Mouse (Mus musculus) neural tube, embryonic 10.5 days (tissue): ENCODE data around the gene Shbg.

Source experiments
- DNase-seq: peaks from one replicate; pipeline ENCODE4 v3.0.0-alpha.2; 2017; ENCODE audit warnings: low spot score; ENCODE audit errors: extremely low spot score

The Shbg gene

DNA sequence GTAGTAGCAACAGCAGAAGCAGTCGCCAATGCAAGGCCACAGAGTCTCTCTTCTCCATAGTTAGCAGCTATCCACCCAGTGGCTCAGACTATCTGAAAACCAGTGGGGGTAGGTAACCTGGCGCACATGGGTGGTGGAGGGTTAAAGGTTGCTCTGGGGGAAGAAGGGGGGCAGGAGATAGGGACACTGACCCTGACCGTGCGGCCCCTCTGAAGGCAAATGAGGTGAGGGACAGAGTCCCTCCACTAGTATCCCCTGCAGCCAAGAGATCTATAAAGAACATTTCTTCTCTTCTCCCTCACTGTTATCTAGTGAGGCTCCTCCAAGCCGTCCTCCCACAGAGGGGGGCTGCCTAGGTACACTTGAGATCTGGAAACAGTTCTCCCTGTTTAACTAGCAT lies at the start of gene Shbg:
Gene Shbg (minus strand): TSS at position 101 of the 400 bp plus-strand sequence.
- no peak for DNase-seq

DNA sequence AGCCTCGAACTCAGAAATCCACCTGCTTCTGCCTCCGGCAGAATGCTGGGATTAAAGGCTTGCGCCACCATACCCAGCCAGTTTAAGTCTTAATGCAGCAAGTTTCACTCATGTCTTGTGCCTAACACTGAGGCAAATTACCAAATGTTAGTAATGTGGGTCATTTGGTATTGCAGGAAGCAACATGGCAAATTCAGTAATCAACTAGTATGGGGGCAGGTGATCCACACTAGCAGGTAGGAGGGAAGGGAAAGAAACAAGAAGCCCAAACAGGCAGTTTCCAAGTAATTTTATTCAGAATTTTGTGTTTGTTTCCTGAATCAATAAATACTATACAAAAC lies 48.9 kb upstream of the Shbg start:
- DNase-seq, result no peak

DNA sequence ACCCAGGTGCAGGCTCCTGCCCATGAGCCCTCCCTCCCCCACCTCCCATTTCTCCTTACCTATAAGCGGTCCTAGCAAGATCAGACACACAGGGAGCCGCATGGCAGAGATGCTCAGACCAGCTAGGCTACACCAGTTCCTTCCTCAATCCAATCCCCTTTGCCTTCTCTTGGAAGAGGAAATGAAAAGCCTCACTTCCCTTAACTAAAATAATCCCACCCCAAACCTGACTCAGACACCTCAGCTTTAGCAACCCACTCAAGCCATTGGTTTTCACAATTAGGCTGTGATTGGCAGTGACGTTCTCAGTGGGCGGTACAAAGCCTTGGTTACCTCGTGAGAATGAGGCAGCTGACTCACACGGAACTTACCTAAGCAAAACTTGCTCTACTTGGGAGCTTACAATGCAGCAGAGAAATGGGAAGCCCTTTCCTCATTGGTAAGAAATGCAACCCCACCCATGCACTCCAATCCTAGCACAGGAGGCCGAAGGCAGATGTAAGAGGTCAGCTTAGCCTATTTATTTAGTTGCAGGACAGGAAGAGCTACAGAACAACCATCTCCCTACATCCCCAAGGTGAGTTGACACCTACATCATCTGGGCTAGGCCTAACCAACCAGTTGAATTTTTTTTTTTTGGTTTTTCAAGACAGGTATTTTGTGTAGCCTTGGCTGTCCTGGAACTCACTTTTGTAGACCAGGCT lies 48.4 kb upstream of the Shbg start, which contains the start of gene Cd68:
Gene Cd68 (minus strand): TSS at position 193 of the 704 bp plus-strand sequence.
- peak; percentile 40 for DNase-seq

DNA sequence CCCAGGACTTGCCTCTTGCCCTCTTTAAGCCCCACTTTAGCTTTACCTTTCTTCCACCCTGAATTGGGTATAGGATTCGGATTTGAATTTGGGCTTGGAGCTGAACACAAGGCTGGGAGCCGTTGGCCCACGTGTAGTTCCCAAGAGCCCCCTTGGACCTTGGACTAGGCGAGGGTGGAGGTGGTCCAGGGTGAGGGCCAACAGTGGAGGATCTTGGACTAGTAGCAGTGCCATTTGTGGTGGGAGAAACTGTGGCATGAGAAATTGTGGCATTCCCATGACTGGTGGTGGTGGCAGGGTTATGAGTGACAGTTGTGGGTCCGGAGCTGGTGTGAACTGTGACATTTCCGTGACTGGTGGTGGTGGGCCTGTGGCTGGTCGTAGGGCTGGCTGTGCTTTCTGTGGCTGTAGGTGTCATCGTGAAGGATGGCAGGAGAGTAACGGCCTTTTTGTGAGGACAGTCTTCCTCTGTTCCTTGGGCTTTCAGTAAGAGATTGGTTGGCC lies 47.8 kb upstream of the Shbg start:
- peak; percentile 34 for DNase-seq

DNA sequence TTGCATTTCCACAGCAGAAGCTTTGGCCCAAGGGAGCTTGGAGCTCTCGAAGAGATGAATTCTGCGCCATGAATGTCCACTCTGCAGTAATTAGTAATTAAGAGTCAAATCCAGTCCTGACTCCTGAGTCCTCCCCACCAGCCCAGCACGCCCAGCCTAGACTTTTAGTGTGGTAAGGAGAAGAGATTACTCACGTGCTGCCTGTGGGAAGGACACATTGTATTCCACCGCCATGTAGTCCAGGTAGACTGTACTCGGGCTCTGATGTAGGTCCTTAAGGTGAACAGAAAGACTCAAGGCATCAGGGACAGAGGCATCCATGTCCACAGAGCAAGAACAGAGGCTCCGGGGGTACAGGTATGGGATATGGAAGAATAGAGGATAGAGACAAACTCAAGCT lies 47.1 kb upstream of the Shbg start:
- DNase-seq, result no peak

DNA sequence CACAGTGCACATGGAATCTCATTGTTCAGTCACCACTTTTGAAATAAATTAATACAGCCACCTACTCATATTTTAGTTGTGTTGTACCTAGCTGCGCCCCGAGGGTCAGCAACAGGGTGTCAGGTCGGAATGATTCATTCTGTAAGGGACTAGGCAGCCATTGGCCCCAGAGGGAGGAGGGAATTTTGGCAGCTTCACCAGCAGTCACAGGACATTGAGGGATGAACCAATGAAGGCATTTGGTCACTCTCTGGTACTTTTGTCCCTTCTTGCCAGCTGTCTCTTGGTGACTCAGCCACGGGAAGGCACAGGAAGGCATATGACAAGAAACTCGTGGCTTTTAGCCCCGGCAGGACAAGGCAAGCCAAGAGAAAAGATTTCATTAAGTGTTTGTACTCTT lies 46.1 kb upstream of the Shbg start:
- no peak for DNase-seq

DNA sequence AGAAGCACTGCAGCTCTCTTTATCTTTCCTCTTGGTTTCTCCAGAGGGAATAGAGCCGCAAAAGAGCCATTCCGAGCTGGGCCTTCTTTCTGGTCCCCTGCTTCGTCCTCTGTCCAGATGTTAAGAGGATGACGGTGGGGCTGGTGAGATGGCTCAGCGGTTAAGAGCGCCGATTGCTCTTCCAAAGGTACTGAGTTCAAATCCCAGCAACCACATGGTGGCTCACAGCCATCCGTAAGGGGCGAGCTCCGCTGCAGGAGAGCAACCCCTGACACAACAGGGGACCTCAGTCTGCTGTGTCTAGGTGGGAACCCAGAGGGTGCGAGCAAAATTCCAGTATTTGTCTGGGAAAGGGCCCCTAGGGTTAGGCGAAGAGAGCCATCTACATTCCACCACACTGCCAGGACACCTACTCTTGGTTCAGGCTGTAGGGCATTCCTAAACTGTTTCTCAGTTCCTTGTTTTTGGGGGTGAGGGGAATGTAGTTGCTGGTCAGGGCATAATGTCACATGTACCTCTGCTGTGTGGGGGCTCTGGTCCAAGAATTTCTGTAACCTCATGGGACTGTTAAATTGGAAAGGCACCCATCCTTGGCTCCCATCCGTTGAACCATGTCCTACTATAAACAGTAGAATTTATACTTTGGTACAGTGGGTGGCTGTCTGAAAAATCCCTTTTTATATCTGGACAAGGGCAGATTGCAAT lies 45.4 kb upstream of the Shbg start:
- DNase-seq, result no peak

DNA sequence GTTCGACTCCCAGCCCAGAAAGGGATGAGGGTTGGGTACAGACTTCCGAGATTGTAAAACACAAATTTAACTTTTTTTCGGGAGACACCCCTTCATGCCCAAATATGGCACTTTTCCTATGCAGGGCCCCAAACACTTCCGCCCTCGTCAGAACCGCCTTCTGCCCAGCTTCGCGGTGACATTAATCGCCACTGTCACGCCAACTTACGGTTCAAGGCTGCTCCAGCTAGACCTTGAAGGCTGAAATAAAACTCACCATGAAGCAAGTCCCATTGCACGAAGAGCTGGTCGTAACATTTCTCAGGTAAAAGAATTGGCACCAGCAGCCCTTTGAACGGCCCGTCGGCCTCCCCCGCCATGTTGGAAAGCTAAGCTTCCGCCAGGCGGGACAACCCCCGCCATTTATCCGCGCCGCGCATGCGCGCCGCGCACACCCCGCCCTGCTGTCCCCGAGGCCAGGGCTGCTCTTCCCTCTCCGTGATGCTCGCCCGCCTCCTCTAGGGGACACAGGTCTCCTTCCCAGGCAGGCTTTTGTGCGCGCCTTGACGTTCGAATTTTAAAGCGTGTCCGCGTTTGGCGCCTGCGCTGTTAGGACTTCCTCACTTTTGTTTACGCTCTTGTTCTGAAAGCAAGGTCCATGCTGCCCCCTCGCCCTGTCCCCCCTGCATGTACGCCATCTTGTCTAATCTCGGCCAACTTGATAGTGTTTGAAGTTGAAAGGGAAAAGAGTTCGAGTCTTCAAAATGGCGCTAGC lies 44.7 kb upstream of the Shbg start, which contains the start of gene Mpdu1:
Gene Mpdu1 (minus strand): TSS at position 430 of the 754 bp plus-strand sequence.
- peak; percentile 94 for DNase-seq

DNA sequence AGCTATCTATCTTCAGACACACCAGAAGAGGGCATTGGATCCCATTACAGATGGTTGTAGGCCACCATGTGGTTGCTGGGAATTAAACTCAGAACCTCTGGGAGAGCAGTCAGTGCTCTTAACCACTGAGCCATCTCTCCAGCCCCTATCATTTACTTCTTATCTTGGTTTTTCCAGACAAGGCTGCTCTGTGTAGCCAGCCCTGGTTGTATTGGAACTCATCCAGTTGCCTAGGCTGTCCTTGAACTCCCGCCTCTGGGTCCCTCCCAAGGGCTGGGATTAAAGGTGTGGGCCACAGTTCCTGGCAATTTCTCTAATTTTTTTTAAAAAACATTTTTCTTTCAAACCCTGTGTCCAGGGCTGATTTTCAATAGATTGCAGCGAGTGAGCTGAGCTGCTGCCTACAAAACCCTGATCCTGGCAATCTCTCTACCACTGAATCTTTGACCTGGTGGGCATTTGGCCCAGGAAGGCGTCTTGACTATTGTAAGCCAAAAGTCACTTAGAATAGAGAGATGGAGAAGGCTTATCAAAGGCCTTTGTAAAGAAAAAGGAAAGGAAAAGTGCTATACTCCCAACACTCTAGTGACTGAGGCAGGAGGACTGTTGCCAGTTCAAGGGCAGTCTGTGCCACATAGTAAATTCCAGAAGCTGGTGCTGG lies 43.6 kb upstream of the Shbg start:
- DNase-seq, result no peak

DNA sequence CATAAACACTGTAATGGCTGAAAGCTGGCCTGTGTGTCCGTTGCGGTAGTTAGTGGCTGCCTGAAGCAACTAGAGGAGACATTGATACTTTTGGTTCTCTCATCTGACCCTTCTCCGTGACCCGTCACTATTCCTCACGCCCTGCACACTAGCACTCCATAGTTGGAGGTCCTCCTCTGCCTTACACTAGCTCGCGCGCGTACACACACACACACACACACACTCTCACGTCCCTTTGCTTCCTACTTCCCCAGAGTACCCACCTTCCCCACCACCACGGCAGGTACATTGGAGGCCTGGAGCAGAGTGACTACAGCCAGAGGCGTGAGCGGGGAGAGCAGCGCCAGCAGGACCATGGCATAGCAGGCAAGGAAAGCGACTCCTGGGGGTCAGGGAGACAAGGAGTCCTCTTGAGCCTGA lies 39.8 kb upstream of the Shbg start:
- no peak for DNase-seq

DNA sequence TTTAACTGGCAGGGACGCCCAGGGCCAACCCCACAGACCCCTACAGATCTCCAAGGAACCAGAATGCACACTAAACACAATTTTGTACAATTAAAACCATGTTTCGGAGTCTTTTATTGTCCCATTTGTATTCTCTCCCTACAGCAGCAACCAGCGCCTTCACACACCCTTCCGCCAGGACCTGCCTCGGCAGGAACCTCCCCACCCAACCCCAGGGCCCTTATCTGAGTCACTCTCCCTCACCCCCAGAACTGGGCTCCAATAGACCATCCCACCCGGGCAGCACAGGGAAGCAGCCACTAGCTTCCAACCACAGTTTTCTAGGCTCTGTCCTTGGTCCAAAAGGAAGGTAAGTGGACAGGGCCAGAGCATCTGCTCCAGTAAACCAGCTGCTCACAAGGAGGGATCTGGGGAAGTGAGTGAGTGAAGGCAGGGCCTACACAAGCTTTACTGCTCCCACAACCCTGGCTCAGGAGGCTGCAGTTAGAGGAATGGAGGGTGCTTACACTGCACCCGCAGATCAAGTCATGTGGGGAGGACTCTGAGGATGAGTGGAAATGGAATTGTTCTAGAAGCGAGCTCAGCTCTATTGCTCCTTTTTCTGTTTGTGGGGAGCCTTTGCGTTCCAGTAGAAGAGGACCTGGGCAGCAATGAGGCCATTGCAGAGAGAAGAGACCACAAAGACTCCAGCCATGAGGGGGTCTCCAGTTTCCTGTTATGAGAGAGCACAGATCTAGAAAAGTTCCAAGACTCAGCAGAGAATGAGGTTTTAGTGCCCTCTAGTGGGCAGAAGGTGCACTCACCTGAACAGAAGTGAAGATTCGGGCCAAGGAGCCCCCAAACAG lies 39.1 kb upstream of the Shbg start:
- peak; percentile 57 for DNase-seq

DNA sequence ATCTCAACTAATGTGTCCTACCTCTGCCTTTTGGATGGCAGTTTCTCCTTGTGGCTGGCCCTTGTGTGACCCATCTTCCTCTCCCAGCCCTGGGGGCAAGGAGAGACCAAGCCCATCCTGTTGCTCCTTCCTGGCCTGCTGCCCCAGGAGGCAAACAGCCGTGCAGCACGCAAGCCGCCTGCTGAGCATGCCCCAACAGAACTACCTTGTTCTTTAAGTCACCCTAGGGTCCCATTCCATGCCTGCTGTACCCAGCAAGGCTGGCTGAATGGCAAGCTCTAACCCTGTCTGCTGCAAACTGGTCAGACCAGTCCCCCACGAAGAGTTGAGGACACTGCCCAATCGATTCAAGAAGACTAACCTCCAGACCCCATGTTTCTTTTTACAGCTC lies 38.4 kb upstream of the Shbg start:
- DNase-seq, result no peak

DNA sequence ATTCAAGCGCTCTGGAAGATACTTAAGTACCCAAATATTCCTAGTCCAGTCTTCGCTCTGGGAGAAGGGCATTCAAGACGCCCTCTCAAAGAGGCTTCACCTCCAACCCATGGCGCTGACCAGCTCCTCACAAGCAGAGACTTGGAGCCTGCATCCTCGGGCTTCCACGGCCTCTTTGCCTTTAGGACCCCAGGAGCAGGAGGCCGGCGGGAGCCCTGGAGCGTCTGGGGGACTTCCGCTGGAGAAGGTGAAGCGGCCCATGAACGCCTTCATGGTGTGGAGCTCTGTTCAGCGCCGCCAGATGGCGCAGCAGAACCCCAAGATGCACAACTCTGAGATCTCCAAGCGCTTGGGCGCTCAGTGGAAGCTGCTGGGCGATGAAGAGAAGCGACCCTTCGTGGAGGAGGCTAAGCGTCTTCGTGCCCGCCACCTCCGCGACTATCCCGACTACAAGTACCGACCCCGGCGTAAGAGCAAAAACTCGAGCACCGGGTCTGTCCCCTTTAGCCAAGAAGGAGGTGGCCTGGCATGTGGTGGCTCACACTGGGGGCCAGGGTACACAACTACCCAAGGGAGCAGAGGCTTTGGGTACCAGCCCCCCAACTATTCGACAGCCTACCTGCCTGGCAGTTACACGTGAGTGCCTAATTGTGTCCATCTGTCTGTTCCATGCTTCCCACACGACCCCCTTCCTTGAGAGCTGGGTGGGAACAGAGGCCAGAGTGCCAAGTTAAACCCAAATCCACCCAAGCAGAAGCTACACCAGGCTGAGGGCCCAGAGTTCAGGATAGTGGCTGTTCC lies 37.8 kb upstream of the Shbg start, which contains the start of gene Sox15:
Gene Sox15 (plus strand): TSS at position 51 of the 801 bp plus-strand sequence.
- peak; percentile 73 for DNase-seq

DNA sequence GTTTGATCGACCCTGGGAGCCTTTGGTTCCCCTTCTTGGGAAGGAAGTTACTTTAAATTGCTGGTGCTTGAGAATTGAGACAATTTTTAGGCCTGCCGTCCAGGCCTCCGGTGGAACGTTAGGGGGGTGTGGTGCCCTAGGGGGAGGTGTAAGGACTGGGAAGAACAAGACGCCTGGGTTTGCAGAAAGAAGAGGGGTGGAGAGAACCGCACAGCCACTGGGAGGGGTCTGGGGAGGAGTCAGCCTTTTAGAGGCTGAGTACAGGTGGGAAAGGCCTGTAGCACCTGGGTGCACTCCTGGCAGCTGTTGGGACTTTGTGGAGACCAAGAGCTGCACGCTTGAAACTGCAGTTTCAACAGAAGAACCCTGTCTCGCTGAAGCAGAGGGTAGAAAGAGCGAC lies 37.1 kb upstream of the Shbg start:
- no peak for DNase-seq

DNA sequence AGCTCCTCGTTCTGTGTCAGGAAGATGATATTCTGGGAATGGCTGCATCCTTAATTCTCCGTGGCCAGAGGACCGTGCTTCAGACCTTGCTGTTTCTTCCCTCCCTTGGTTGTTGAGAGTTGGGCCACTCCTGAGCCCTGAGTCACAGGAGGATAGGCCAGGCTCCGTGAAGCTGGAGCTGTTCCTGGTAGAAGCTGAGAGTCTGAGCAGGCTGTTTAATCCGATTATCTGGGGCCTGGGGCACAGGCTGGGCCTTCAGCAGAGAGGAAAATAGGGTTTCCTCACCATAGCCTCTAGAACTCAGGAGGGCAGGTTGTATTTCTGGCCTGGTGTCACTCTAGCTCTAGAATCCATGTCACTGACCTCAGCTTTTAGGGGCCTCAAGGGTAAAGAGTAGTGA lies 35.7 kb upstream of the Shbg start:
- DNase-seq, result no peak

DNA sequence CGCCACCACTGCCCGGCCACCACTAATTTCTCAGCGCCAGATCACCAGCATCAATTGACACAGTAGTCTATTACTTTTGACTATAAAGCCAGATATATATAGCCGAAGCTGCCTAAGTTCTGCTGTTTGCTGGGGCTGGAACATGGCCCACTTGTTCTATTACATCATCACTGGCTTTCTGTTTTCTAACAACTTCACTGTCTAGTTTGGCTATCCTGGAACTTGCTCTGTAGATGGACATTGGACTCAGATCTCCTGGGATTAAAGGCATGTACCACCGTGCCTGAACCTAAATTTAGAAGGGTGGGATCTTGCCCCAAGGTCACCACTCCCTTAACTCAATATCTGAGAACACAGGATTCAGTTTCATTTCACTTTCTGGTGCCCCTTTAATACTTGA lies 28.2 kb upstream of the Shbg start:
- no peak for DNase-seq

DNA sequence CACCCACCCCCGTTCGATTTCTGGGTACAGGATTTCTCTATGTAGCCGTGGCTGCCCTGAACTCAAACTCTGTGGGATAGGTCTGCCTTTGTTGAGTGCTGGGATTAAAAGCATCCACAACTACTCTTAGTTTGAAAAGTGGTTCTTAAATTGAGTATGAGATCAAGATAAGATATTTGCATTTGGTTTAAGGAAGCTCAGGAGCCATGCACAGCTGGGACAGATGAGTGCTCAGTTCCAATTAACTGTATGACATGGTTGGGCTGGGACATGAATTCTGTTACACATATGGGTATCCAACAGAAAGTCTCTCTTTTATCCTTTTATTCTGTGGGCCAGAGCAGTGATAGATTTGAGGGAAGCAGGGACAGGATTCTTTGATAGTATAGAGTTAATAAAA lies 17.8 kb upstream of the Shbg start:
- no peak for DNase-seq

DNA sequence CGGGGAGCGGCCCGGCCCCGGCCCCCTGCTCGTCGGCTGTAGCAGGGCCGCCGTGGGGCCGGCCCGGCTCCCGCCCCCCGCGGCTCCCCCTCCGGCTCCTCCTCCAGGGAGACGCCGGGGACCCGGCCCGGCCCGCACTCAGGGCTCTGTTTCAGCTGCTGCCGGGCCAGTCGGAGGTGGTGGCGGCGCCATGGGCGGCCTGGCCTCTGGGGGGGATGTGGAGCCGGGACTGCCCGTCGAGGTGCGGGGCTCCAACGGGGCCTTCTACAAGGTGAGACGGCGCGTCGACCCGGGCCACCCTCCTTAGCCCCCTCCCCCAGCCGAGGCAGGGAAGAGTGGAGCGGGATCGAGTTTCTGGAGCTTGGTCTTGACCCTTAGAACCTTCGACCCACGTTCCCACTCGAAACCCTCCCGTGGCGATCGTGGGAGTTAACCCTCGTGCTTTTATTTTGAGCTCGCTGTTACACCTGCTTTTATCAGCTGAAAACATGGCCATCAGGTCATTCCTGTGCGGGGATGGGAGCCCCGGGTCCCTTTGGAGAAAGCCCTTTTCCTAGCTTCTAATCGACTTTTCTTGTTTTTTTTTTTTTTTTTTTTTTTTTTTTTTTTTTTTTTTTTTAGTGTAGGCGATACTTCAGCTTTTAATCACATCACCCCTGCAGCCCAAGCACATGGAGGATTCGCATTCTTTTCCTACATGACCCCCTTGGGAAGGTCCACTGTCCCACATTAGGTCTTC lies 15.6 kb upstream of the Shbg start:
- DNase-seq, result no peak
